Mouse (Mus musculus) hematopoietic multipotent progenitor cell, adult 10-12 weeks (in vitro differentiated cells): ENCODE data around the gene Rtl8c. TPM values are rescaled to one million over a fixed set of nuclear protein-coding genes. Genes with fewer than 3 reads are reported as not detected.

Experiments used
- polyA plus RNA-seq: library from polyadenylated mRNA; stranded (reverse); fragments of >175 nt; gene quantifications from 2 replicates; pipeline ENCODE4 v1.2.3, GENCODE M21; 2012; ENCODE audit warnings: low replicate concordance

Rtl8c gene
- polyA plus RNA-seq: 3.5 and 3.9 TPM in 2 replicates

DNA sequence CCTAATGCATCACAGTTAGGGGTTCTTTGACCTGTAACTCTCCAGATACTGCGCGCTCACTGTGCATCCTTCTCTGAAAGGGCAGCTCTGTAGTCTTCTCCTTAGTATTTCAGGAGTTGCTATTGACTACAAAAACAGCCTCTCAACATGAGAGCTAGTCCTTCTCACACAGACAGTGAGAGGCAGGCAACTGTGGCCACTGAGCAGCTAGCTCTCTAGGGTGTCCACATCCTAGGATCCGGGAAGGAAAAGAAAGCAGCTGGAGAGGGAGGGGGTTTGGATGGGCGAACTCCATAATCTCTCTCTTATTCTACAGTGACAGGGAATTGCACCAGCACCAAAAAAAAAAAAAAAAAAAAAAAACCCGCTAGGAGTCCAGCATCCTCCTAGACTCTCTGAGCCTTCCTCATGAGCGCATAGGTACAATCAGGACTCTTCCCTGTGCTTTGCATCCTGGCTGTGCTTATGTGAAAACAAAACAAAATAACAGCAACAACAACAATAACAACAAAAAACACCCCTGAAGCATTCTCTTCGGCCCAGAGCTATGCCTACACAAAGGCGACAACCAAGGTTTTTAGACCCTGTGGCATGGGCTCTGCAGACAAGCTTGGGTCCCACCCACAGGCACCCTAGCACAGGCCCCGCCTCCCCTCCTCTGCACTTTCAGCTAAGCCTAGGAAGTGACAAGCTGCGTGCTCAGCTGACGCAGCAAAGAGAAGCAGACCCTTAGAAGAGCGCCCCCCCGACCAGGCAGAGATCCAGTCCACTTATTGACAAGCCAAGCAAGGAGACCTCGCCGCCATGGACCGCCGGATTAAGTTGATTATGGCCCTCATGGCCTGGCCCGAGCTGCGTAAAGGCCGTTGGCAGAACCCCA lies at the start of gene Rtl8c:
Gene Rtl8c (plus strand): TSS at position 791 of the 880 bp plus-strand sequence.

DNA sequence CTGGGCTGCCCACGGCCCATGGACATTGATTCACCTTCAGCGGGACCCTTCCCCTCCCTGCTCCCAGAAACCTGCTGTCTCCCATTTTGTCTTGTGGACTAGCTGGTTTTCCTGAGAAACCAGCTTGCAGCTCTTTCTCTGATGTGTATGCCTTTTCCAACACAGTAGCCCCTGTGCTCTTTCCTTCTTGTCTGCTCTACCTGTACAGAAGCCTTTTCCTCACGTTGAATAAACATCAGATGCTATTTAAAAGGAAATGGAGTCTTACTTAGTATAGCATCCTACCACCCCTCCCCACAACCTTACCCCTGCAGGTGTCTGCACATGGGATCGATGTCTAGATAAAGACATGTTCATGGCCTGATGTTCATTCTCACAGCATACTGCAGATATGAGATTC lies 1.0 kb downstream of the Rtl8c start, which contains the start of gene Gm14597:
Gene Gm14597 (minus strand): TSS at position 101 of the 400 bp plus-strand sequence.

DNA sequence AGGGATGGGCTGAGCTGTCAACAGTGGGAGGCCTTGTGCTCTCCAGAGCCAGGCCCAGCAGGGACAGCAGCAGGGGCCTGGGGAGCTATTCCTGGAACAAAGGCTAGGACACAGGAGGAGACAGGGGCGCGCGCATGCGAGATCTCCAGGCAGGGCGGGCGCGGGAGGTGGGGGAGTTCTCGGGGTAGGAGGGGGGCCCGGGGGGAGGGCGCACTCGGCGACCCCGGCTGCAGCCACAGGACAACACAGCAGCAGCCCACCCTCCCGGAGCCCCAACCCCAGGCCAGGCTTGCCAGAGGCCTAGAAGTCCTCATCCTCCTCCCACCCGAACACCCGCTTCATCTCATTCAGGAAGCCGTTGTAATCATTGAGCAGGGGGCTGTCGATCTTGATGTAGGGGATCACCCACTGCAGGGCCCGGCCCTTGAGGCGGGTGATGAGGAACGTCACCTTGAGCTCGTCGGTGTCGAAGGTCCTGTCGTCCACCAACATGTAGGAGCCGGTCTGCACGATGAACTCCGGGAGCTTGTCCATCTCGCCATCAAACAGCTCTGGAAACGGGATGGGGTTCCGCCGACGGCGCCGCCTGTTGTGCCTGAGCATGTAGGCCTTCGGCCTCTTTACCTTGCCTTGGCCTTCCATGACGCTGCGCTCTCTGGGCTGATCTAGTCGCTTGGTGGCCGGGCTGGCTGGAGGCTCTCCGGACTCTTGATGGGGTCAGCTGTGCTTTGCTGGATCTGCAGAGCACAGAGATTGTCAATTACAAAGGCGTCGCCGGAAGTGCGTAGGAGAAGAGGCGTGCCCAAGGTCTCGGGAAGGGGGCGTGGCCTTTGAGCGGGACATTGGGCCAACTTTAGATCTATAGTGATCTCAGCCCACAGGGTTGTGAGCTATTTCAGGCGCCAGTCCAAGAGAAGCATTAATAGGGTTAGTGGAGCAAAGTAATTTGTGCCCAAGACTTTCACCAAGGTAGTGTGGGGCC lies 35.4 kb downstream of the Rtl8c start, which contains the start of gene Rtl8a:
Gene Rtl8a (minus strand): TSS at position 703 of the 982 bp plus-strand sequence.

Other genes with a start within 250 kb of the Rtl8c start
- gene Mospd1, start 237.5 kb upstream of the Rtl8c start, polyA plus RNA-seq: 0.10 and 0.73 TPM in 2 replicates
- gene Etd, start 173.1 kb upstream of the Rtl8c start, polyA plus RNA-seq: not detected in 2 replicates
- not detected in 2 replicates for gene Gm14597, start 947 bp downstream of the Rtl8c start, polyA plus RNA-seq
- gene Rtl8a, start 35.6 kb downstream of the Rtl8c start, polyA plus RNA-seq: 7.2 and 29.0 TPM in 2 replicates
- gene Rtl8b, start 62.4 kb downstream of the Rtl8c start, polyA plus RNA-seq: 36.0 and 64.2 TPM in 2 replicates
- gene 4930502E18Rik, start 116.8 kb downstream of the Rtl8c start, polyA plus RNA-seq: not detected in 2 replicates
- gene 1700013H16Rik, start 149.8 kb downstream of the Rtl8c start, polyA plus RNA-seq: not detected in 2 replicates
- gene Zfp36l3, start 168.4 kb downstream of the Rtl8c start, polyA plus RNA-seq: 0.16 TPM in 1 of 2 replicates, not detected in the other
- gene Xlr, start 189.7 kb downstream of the Rtl8c start, polyA plus RNA-seq: 0.26 and 1.1 TPM in 2 replicates